Mouse (Mus musculus): ENCODE data around the gene Col11a2. TPM values are rescaled to one million over a fixed set of nuclear protein-coding genes. Genes with fewer than 3 reads are reported as not detected.
"Not testable (repeated sequence)": the region's sequence is repeated elsewhere in the genome, so short reads cannot be mapped to it uniquely, and the experiment has no call there.

Col11a2 gene
- polyA plus RNA-seq (2015; fragmentation: Nextera tagmentation; extraction: Ambion mirVana) = 0.57 and 0.61 TPM in 2 replicates

- peak; percentile 3; the same call in 1 of the 2 replicates for ATAC-seq (ENCODE audit: insufficient read depth, low FRiP score)
- 8% methylated on average over 27 of the region's 28 CpGs for WGBS
- Histone ChIP-seq H3K27ac (ENCODE audit: low read length) (no peak within 1 kb of the TSS), H3K4me1 (ENCODE audit: control insufficient read depth, insufficient read depth, low read length) (peaks cover 22% of the 10 kb centered on the region), H3K9ac (ENCODE audit: low read length) (peak within 1 kb of the TSS; percentile 47), H3K4me2 (ENCODE audit: low read depth, low read length) (peak within 1 kb of the TSS; percentile 41), H3K4me3 (replicated peaks; ENCODE audit: low read length) (peak within 1 kb of the TSS; percentile 11), H3K27me3 (ENCODE audit: control insufficient read depth, insufficient read depth, low read length) (0 out of 2 replicates have a peak, but pooled peaks cover 4% of the 10 kb centered on the region), H3K9me3 (replicated peaks; ENCODE audit: control insufficient read depth, low read length) (no peaks in the 10 kb centered on the region), H3K36me3 (ENCODE audit: control insufficient read depth, insufficient read depth, low read length) (peaks cover 24% of the 10 kb centered on the region)
These were observed at the start of gene Col11a2 for GRCm38 (mm10) chr17:34038878-34039561. TSS of gene Col11a2 (plus strand) at chr17:34039437.

DNA sequence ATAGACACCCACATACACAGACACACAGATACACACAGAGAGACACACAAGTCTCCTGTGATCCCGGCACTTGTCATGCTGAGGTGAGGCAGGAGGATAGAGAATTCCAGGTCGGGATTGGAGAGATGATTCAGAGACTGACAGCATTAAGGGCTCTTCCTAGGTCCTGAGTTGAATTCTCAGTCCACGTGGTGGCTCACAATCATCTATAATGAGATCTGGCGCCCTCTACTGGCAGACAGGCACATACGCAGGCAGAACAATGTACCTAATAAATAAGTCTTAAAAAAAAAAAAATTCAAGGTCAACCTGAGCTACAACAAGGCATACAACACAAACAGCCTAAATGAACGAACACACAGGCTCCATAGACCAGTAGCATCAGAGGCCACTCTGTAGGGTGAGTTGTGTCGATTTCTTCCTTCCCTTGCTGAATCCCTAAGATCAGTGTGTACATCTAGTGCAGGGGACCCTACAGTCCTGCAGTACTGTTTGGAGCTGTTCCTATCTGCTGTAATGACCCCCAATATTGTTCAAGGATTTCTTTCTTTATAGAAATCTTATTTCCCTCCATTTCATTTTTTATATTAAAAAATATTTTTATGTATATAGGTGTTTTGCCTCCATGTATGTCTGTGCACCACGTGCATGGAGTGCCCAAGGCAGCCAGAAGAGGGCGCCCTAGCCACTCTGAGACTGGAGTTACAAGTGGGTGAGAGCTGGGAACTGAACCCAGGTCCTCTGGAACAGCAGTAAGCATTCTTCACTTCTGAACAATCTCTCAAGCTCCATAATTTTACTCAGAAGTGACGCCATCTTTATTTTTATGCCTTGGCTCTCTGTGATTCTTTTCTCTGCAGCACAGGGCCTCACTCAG, 47.2 kb upstream of the Col11a2 start:
- ATAC-seq (ENCODE audit: insufficient read depth, low FRiP score) = no peak
- Histone ChIP-seq H3K9ac (ENCODE audit: low read length) (no peak overlapping the region), H3K4me2 (ENCODE audit: low read depth, low read length) (no peak overlapping the region), H3K9me3 (replicated peaks; ENCODE audit: control insufficient read depth, low read length) (no peaks in the 10 kb centered on the region), H3K27ac (ENCODE audit: low read length) (no peak overlapping the region), H3K4me1 (ENCODE audit: control insufficient read depth, insufficient read depth, low read length) (no peaks in the 10 kb centered on the region), H3K27me3 (ENCODE audit: control insufficient read depth, insufficient read depth, low read length) (no peaks in the 10 kb centered on the region), H3K36me3 (ENCODE audit: control insufficient read depth, insufficient read depth, low read length) (no peaks in the 10 kb centered on the region), H3K4me3 (replicated peaks; ENCODE audit: low read length) (no peak overlapping the region)
- WGBS = 29% methylated on average over 10 of the region's 10 CpGs

DNA sequence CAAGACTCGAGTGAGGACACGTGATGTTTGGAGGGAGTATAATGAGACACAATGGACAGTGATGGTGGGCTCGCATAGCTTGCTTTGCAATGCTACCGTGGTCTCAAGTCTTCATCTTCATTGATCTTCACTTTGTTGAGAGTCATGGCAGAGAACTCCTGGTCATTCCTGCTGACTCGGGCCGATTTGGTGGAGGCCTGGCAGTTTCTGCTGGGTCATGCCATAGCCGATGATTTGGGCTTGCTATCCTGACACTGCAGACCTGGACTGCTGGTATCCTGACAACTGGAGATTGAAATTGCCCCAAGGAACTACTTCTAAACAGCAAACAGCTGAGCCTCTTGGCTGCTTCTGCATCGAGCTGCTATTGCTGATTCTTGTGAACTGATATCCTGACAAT, 44.3 kb upstream of the Col11a2 start:
- Histone ChIP-seq H3K36me3 (ENCODE audit: control insufficient read depth, insufficient read depth, low read length) (no peaks in the 10 kb centered on the region), H3K27me3 (ENCODE audit: control insufficient read depth, insufficient read depth, low read length) (peaks cover 7% of the 10 kb centered on the region), H3K27ac (ENCODE audit: low read length) (no peak overlapping the region), H3K4me3 (replicated peaks; ENCODE audit: low read length) (no peak overlapping the region), H3K9ac (ENCODE audit: low read length) (no peak overlapping the region), H3K4me1 (ENCODE audit: control insufficient read depth, insufficient read depth, low read length) (0 out of 2 replicates have a peak, but pooled peaks cover under 1% of the 10 kb centered on the region), H3K9me3 (replicated peaks; ENCODE audit: control insufficient read depth, low read length) (no peaks in the 10 kb centered on the region), H3K4me2 (ENCODE audit: low read depth, low read length) (no peak overlapping the region)
- ATAC-seq (ENCODE audit: insufficient read depth, low FRiP score) = no peak
- 89% methylated on average over 8 of the region's 8 CpGs for WGBS

GRCm38 (mm10) chr17:33995651-33996050, 43.6 kb upstream of the Col11a2 start:
- Histone ChIP-seq H3K4me2 (ENCODE audit: low read depth, low read length) (no peak overlapping the region), H3K9ac (ENCODE audit: low read length) (no peak overlapping the region), H3K27me3 (ENCODE audit: control insufficient read depth, insufficient read depth, low read length) (peaks cover 9% of the 10 kb centered on the region), H3K27ac (ENCODE audit: low read length) (no peak overlapping the region), H3K9me3 (replicated peaks; ENCODE audit: control insufficient read depth, low read length) (no peaks in the 10 kb centered on the region), H3K4me1 (ENCODE audit: control insufficient read depth, insufficient read depth, low read length) (0 out of 2 replicates have a peak, but pooled peaks cover 2% of the 10 kb centered on the region), H3K36me3 (ENCODE audit: control insufficient read depth, insufficient read depth, low read length) (no peaks in the 10 kb centered on the region), H3K4me3 (replicated peaks; ENCODE audit: low read length) (no peak overlapping the region)
- WGBS = 55% methylated on average over 3 of the region's 3 CpGs
- ATAC-seq (ENCODE audit: insufficient read depth, low FRiP score) = no peak

DNA sequence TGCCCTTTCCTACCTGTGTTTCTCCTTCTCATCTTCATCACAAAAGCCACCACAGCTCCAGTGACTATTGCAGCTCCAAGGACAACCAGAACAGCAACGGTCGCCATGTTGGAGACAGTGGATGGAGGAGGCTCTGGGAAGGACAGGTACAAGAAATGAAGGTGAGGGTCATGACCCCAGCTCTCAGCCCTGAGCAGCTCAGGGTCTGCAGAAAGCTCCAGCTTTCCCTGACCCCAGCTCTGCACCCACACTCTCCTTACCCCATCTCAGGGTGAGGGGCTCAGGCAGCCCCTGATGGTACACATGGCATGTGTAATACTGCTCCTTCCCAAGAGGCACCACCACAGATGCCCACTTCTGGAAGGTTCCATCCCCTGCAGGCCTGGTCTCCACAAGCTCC, 42.2 kb upstream of the Col11a2 start:
- not testable (repeated sequence) for H3K4me3 ChIP-seq (replicated peaks; ENCODE audit: low read length); H3K4me2 ChIP-seq (ENCODE audit: low read depth, low read length); H3K9me3 ChIP-seq (replicated peaks; ENCODE audit: control insufficient read depth, low read length); H3K4me1 ChIP-seq (ENCODE audit: control insufficient read depth, insufficient read depth, low read length); H3K9ac ChIP-seq (ENCODE audit: low read length); H3K27me3 ChIP-seq (ENCODE audit: control insufficient read depth, insufficient read depth, low read length); ATAC-seq (ENCODE audit: insufficient read depth, low FRiP score); H3K27ac ChIP-seq (ENCODE audit: low read length); H3K36me3 ChIP-seq (ENCODE audit: control insufficient read depth, insufficient read depth, low read length)
- 93% methylated on average over 2 of the region's 2 CpGs for WGBS

GRCm38 (mm10) chr17:33998697-33999096, 40.5 kb upstream of the Col11a2 start:
- not testable (repeated sequence) for H3K27ac ChIP-seq (ENCODE audit: low read length); H3K27me3 ChIP-seq (ENCODE audit: control insufficient read depth, insufficient read depth, low read length); H3K4me2 ChIP-seq (ENCODE audit: low read depth, low read length); H3K9ac ChIP-seq (ENCODE audit: low read length); H3K36me3 ChIP-seq (ENCODE audit: control insufficient read depth, insufficient read depth, low read length); ATAC-seq (ENCODE audit: insufficient read depth, low FRiP score); H3K4me3 ChIP-seq (replicated peaks; ENCODE audit: low read length); H3K9me3 ChIP-seq (replicated peaks; ENCODE audit: control insufficient read depth, low read length); H3K4me1 ChIP-seq (ENCODE audit: control insufficient read depth, insufficient read depth, low read length)
- 53% methylated on average over 5 of the region's 5 CpGs for WGBS

DNA sequence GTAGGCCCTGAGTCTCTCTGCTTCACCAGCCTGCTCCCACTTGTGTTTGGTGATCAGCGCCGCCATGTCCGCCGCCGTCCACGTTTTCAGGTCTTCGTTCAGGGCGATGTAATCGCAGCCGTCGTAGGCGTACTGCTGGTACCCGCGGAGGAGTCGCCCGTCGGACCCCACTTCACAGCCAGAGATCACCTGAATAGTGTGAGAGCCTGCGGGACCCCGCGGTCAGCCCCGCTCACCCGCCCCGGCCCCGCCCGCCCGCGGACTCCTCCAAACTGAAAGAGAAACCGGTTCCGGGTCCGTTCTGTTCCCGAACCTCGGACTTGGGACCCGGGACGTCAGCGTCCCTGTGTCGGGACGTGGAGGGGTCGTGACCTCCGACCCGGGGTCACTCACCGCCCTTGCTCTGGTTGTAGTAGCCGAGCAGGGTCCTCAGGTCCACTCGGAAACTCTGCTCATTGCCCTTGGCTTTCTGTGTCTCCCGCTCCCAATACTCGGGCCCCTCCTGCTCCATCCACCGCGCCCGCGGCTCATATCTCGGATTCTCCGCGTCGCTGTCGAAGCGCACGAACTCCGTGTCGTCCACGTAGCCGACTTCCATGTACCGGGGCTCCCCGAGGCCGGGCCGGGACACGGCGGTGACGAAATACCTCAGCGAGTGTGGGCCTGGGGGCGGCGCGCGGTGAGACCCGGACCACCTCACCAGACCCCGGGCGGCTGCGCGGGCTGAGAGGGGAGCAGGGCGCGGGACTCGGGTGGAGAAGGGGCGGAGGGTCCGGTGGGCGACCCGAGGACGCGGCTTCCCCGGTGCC, 39.7 kb upstream of the Col11a2 start:
- Histone ChIP-seq H3K9me3 (replicated peaks; ENCODE audit: control insufficient read depth, low read length) (no peaks in the 10 kb centered on the region), H3K4me1 (ENCODE audit: control insufficient read depth, insufficient read depth, low read length) (0 out of 2 replicates have a peak, but pooled peaks cover 2% of the 10 kb centered on the region), H3K4me3 (replicated peaks; ENCODE audit: low read length) (peak overlapping the region; percentile 69), H3K4me2 (ENCODE audit: low read depth, low read length) (peak overlapping the region; percentile 100), H3K9ac (ENCODE audit: low read length) (peak overlapping the region; percentile 75), H3K27ac (ENCODE audit: low read length) (no peak overlapping the region), H3K36me3 (ENCODE audit: control insufficient read depth, insufficient read depth, low read length) (no peaks in the 10 kb centered on the region), H3K27me3 (ENCODE audit: control insufficient read depth, insufficient read depth, low read length) (peaks cover 9% of the 10 kb centered on the region)
- WGBS = 1% methylated on average over 87 of the region's 87 CpGs
- ATAC-seq (ENCODE audit: insufficient read depth, low FRiP score) = peak; percentile 57

DNA sequence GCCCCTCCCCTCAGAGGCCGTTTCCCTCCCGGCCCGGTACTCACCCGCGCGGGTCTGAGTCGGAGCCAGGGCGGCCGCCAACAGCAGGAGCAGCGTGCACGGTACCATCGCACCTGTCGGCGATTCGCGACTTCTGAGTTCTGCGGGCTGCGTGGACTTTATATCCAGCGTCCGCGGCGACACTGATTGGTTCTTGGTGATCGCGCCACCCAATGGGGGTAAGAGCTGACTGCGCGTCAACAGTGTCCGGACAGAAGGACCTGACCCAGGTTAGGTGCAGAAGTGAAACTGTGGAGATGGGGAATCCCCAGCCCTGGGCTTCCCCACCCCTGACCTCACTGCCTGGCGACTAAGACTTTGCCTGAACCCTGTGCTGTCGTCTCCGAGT, 39.1 kb upstream of the Col11a2 start, which contains the start of gene H2-K1:
H2-K1 (minus strand) TSS at position 198 of the 388 bp plus-strand sequence.
- peak within 1 kb of the TSS; percentile 100 for H3K4me2 ChIP-seq (ENCODE audit: low read depth, low read length)
- H3K36me3 ChIP-seq (ENCODE audit: control insufficient read depth, insufficient read depth, low read length) = no peaks in the 10 kb centered on the region
- peak within 1 kb of the TSS; percentile 69 for H3K4me3 ChIP-seq (replicated peaks; ENCODE audit: low read length)
- WGBS = under 1% methylated on average over 30 of the region's 30 CpGs
- peak; percentile 94 for ATAC-seq (ENCODE audit: insufficient read depth, low FRiP score)
- H3K27me3 ChIP-seq (ENCODE audit: control insufficient read depth, insufficient read depth, low read length) = peaks cover 9% of the 10 kb centered on the region
- H3K27ac ChIP-seq (ENCODE audit: low read length) = no peak within 1 kb of the TSS
- H3K4me1 ChIP-seq (ENCODE audit: control insufficient read depth, insufficient read depth, low read length) = 0 out of 2 replicates have a peak, but pooled peaks cover 2% of the 10 kb centered on the region
- H3K9me3 ChIP-seq (replicated peaks; ENCODE audit: control insufficient read depth, low read length) = no peaks in the 10 kb centered on the region
- peak within 1 kb of the TSS; percentile 75 for H3K9ac ChIP-seq (ENCODE audit: low read length)

Measured in stomach, embryonic 16.5 days (tissue).